Mouse (Mus musculus) brain, embryonic 14.5 days (tissue): ENCODE data around the gene Unc5cl.

Experiments used
- CTCF ChIP-seq: fragments of 200-500 bp; IDR thresholded peaks from 2 replicates; pipeline ENCODE4 v1.5.1; 2012; ENCODE audit warnings: inconsistent platforms, mild to moderate bottlenecking, moderate library complexity, borderline replicate concordance; ENCODE audit not compliant: insufficient read depth, insufficient read length; ENCODE audit errors: extremely low read depth
- POLR2A ChIP-seq: fragments of 200-500 bp; IDR thresholded peaks from 2 replicates; pipeline ENCODE4 v1.6.1; 2012; ENCODE audit warnings: mild to moderate bottlenecking, inconsistent platforms, borderline replicate concordance; ENCODE audit not compliant: poor library complexity, insufficient read depth, insufficient read length, severe bottlenecking; ENCODE audit errors: extremely low read depth

DNA sequence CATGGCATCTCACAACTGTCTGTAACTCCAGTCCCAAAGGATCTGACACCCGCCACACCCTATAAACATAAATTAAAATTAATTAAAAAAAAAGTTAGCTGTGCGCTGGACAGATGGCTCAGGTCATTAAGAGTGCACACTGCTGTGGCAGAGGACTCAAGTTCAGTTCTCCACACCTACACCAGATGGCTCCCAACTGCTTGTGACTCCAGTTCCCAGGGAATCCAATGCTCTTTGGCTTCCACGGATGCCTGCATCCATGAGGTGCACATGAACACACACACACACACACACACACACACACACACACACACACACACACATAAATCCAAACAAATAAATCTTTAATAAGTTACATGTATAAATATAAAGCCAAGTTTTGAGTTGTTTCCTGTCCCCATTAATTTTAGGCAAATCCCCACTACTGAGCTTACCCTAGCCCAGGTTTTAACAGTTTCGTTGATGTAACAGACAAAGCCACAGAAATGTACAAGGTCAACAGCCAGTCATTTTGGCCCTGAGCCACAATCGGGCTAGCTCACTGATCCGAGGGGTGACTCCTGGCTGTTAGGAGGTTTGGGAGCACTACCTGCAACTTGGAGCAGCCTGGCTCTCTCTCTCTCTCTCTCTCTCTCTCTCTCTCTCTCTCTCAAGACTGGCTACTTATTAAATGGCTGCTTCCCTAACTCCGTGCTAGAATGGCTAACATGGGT, 11.8 kb upstream of the Unc5cl start:
- TF ChIP-seq CTCF (peak; percentile 16; the same call in 1 of the 2 replicates), POLR2A (no peak)
